Mouse (Mus musculus) adrenal gland, postnatal 4 days (tissue): ENCODE data around the gene Cfap36. TPM values are rescaled to one million over a fixed set of nuclear protein-coding genes. Genes with fewer than 3 reads are reported as not detected.

Source experiments
- DNase-seq, 2 experiments: peaks; one replicate each; pipeline ENCODE4 v3.0.0; 2021 to 2022; ENCODE audit warnings: low spot score in 2 of 2, mixed read lengths in 2 of 2
- long read RNA-seq, 2 experiments: library from polyadenylated mRNA; stranded (forward); transcript quantifications; one replicate each; pipeline ENCODE4 v2.0.0; 2021
- total RNA-seq, 2 experiments: library from RNA; stranded (reverse); gene quantifications; 2 replicates each; pipeline ENCODE4 v1.2.3; 2021

Cfap36 gene
- 10 to 100 TPM; 57.3 to 61.1 TPM for total RNA-seq
- long read RNA-seq, experiment 1, transcript Cfap36-201 (10 exons, 1,664 nt), result major isoform, 33 of 54 reads
- long read RNA-seq, experiment 1, partial matches to known transcripts, result 17 of 54 reads
- long read RNA-seq, experiment 1, other reads (novel, unspliced or antisense), result 3 of 54 reads
- long read RNA-seq, experiment 2, transcript Cfap36-201 (10 exons, 1,664 nt), result major isoform, 45 of 51 reads
- long read RNA-seq, experiment 2, partial matches to known transcripts, result 3 of 51 reads
- long read RNA-seq, experiment 2, other reads (novel, unspliced or antisense), result 2 of 51 reads

DNA sequence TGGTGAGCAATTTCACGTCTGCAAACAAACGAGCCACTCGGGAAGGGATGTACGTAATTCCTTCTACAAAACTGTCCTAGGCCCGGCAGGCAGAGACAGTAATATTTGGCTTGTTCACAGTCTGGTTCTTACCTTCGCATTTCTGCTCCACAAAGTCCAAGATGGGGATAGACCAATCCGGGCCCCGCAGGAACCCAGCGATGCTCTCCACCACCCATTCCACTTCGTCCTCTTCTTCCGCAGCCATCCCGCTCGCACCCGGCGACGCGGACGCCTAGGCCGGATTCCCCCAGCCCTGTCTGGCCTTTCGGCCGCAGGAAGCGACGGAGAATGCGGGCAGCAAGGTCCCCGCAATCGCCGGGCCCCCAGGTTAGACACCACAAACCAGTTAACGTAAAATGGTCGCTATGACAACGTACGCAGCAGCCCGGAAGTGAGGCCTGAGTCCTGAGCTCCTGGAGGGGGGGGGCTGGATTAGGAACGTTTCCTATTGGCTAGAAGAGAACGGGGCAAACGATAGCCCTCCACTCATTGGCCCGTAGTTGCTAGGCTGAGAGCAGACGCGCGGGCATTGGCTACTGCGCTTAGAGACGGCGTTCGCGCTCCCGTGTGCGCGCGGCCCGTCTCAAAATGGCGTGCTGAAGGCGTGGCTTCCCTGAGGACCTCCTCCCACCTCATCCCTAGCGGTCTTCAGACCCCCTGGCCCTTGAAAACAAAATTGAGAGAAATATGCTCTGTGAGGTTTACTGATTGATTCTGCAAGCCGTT is at the start of gene Cfap36:
Gene Cfap36 (minus strand): TSS at position 527 of the 768 bp plus-strand sequence.
- DNase-seq, result peak; percentile 58 to 77

DNA sequence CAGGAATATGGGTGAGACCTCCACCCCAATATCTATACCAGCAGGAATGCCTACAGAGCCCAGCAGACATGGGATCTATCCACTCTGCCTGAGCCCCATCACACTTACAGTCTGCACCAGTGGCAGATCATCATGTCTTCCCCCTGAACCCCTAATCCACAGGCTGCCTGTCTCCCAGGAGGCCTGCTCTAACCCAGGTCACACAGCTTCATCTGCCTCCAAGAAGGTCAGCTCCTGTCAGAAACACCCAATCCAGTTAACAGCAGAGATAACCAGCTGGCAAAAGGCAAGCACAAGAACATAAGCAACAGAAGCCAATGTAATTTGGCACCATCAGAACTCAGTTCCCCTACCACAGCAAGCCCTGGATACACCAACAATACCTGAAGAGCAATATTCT is 40.1 kb upstream of the Cfap36 start:
- DNase-seq, result no peak

DNA sequence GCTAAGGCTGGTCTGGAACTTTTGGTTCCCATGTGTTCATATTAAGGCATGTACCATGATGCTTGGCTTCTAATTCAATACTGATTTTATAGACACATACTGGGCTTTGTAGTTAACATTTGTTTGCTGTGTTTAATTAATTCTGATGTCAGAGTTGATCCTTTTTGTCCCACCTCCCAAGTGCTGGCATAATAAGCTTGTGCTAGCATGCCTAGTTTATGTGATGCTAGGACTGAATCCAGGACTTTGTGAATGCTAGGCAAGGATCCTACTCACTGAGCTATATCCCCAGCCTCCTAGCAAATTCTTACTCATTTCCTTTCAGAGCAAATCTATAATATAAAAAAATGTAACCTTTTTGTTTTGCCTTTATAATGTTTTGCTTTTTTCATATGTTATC is 38.8 kb upstream of the Cfap36 start:
- no peak for DNase-seq

DNA sequence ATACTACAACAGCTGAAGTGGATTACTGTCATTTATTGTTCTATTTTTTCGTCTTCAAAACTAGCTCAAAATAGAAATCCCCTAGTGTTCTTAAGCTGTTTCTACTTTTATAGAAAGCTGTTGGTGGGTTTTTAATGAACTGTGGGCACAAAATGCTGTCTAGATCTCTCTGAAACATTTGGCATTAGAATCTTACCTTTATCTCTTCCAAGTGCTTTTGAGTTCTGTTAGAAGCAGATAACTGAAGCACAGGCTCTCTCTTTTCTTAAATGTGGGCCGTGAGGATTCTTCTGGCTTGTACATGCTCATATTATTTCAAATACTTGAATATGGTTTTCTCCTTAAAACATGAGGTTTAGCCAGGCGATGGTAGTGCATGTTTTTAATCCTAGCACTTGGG is 27.5 kb upstream of the Cfap36 start:
- DNase-seq, result no peak

DNA sequence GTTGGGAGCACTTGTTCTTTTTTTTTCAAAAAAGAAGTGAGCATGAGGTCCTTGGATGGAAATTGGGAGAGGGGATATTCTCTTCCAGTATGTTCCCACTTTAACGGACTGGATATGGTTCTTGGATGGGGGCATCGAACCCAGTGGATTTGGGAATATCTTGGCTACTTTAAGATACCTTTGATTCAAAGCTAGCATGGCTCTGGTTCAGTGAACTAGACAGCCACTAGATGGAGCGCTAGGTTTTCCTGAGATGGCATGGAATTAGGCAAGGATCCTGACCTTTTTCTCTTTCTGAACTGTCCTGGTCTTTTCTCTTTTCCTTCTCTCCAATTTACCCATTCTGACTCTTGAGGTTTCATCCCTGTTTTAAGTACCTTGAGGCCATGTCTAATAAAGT is 20.6 kb upstream of the Cfap36 start:
- DNase-seq, result no peak

DNA sequence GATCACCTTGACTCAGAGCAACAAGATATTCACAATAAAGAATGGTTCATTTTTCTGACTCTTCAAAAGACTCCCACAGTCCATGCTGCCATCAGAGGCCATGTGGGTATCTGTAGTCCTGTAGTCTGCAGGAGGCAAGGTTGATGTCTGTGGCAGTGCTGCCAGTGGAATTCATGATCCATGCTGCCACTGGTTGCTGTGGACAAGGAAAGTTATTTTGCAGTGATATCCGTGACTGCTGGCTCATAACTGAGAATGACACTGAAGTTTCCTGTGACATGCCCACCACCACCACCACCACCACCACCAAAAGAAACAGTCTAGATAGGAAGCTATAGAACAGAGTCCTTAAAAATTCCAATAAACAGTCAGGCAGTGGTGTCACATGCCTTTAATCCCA is 7.4 kb upstream of the Cfap36 start:
- no peak for DNase-seq

DNA sequence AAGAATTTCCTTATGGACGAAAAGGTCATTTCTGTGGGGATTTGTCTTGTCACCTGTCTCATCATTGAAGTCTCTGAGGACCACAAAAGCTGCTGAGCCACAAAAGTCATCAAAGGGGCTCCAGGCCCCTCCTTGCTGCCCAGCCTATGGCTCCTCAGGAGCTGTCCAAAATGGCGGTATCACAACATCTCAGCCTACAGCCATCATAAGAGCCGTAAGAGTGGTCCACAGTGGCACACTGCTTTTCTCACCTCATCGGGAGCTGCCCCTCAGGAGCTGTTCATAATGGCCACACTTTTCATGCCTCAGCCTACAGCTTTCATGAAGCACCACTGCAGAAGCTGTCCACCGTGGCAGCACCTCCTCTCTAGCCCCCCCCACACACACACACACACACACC is 1.2 kb upstream of the Cfap36 start:
- no peak for DNase-seq

DNA sequence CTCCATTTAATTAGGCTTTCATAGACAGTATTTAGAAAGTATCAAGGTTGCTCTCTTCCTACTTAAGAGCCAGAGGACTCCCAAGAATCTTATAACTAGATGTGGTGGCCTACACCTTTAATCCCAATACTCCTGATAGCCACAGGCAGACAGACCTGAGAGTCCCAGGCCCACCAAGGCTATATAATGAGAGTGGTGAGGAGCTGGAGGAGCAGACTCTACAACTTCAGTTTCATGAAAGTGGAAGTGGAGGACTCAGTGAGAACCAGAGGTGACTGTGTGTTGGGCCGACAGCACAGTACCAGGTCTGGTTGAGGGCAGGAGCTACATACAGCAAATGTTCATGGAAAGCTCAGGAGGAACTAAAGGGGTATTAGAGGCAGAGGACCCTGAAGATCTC is 516 bp upstream of the Cfap36 start:
- DNase-seq, result no peak

DNA sequence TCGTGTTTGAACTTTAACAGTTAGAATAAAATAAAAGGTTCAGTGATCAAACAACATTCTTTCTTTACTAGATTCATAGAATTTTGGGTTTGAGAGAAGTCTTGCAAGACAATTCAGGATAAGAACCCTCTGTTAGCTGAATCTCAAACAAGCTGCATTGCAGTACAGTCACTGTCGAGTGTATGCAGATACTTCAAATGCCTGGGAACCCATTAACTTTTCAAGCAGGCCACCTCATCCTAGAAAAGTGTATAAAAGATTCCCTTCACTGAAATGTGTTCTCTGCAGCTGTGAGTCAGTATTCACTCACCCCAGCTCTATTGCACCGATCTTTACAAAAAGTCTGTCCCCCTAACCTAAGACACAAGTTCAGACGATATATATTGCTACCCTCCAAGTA is 1.2 kb downstream of the Cfap36 start:
- DNase-seq, result no peak

DNA sequence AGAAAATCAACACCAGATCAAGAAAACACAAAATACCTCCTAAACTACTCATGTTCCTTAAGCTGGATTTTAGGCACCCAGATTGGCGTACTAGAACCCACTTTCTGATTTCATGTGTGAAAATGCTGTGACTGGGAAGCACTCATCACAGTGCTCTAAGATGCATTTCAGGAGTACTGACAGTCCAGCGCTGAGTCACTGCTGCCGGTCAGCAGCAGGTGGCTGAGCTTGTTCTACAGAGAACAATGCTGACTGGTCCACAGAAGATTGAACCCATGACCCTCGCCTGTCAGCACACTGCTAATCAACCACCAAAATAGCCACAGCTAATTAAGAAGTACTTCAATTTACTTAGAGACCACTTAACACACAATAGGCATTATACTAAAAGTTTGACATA is 5.2 kb downstream of the Cfap36 start:
- no peak for DNase-seq

DNA sequence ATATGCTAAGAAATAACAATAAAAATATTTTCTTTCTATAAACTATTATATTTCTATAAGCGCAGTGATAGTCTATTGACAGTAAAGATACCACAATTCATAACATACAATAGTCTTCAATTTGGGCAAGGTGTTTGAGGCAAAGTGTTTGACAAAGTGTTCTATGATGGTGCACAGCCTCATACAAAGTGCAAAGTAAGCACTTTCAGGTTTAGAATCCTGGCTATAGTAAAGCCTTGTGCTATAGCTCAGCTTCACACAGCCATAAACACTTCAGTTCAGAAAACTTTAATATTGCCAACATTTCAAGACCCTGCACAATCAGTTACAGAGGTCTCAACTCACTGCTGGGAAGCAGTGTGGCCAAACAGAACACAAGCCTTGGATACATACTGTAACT is 7.9 kb downstream of the Cfap36 start:
- no peak for DNase-seq

DNA sequence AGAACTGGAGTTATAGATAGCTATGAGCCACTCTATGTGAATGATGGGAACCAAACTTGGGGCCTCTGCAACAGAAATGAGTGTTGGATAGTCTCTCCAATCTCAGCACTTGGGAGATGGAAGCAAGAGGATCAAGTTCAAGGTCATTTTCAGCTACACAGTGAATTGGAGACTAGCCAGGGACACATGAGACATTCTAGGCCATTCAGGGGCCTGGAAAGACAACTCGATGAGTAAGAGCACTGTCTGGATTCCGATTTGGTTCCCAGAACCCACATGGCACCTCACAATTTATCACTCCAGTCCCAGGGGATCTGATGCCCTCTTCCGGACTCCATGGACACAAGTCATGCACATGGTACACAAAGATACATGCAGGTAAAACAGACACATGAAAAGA is 8.7 kb downstream of the Cfap36 start:
- no peak for DNase-seq

DNA sequence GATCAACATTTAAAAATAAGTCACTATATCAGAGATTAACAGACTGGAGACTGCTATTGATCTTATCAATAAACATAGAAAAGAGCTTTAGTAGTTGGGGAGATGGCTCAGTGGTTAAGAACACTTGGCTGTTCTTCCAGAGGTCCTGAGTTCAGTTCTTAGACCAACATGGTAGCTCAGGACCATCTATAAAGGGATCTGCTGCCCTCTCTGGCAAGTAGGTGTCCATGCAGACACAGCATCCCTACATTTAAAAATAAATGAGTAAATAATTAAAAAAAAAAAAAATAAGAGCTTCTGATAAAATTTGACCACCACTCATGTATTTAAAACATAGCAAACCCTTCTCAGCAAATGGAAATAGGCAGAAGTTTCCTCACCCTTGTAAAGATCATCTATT is 9.2 kb downstream of the Cfap36 start:
- no peak for DNase-seq

DNA sequence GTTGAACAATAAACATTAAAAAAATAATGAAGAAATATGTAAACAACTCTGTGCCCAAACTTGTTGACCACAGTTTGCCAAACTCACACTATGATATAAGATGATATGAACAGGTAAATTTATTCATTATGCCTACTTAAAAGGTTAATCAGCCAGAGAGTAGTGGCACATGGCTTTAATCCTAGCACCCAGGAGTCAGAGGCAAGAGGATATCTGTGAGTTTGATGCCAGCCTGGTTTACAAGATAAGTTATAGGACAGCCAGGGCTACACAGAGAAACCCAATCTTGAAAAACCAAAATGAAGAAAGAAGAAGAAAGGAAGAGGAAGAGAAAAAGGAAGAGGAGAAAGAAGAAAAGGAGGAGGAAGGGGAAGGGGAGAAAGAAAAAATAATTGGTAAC is 9.8 kb downstream of the Cfap36 start:
- DNase-seq, result no peak

DNA sequence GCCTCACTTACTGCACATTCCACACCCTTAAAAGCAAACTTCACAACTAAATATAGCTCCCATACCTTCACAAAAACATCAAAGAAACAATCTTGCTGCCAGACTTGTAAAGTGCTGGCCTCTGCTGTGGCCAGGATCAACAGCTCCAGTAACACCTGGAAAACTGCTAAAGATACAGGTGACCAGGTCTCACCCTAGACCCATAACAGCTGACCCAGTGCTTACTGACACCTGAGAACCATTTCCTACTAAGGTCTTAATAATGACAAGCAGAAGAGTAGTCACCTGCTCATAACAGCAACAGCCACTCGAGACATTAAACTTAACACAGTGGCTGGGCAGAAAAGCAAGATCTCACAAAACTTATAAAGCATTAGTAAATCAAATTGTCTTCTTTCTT is 13.6 kb downstream of the Cfap36 start:
- no peak for DNase-seq

DNA sequence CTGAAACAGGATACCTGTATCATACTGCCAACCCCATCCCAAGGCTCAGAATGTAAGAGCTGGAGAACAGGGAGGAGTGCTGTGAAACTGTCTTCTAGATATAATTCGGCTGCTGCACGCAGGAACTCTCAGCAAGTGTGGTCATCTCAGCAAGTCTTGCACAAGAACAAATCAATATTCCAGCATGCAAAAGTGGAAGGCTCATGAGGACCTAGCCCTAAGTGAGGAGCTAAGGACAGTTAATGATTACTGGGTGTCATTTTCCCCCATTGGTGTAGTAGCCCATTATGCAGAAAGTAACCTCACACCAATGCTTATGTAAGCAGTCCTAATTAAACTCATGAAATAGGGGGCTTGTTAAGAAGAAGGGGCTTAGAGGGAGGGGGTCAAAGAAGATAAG is 18.3 kb downstream of the Cfap36 start:
- DNase-seq, result no peak

DNA sequence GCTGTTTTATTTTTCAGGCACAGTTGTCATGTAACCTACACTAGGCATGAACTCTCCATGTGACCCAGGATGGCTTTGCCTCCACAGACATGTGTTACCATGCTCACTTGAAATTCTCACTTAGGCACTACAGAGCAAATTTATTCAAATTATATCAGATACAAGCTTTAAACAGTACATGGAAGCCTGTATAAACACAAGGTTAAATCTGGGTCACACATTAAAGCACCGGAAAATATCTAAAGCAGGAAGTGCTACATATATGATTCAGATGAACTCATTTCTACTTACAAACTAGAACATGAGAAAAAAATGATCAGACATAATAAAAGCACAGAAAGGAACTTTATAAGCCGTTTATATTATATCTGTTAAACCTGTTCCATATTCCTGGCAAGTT is 22.5 kb downstream of the Cfap36 start:
- DNase-seq, result no peak

DNA sequence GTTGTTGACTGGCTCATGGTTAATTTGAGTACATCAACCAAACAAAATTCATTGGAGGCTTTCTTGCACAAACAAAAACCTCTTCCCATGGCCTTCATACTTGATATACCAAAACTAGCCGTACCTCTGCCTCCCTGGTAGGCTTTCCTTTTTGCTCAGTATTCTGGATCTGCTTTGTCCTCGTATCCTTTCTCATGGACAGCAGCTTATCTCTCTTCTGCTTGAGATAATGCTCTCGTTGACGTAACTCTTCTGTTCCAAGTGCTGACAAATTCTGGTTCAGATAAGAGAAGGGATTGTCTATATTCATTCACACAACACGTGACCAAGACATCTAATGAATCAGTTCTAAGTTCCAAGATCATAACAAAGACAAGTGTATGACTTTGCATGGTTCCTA is 24.9 kb downstream of the Cfap36 start:
- DNase-seq, result no peak

DNA sequence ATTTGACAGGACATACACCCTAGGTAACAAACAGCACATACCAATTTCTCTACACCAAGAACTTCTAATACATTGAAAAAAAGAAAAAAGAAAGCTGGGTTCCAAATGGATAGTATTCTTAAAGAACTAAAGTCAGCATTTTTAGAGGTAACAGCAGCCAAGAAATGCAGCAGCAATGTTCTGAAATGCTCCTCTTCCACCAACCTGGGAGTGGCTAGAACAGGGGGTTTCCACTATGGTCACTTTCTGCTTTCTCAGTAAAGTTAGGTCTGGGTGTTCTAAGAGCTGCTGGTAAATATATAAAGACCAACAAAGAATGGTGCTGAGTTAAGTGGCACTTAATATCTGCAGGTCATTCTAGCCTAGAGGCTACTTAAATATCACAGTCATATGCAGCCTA is 28.2 kb downstream of the Cfap36 start:
- no peak for DNase-seq

DNA sequence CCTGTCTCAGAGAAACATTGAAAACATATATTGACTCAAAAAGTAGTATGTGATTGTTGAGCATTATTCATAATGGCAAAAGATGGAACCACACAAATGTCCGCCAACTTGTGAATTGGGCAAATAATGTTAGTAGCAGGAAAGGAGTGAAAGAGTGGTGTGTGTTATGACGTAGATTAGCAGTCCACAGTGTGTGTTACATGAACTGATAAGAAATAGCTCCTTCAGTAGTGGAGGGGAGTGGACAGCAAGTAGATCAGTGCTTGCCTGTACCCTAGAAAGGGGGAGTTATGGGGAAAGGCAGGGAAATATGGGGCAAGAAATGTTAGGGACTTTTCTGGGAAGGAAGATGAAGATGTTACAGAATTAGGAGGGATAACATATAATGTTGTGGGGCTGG is 31.0 kb downstream of the Cfap36 start:
- no peak for DNase-seq

DNA sequence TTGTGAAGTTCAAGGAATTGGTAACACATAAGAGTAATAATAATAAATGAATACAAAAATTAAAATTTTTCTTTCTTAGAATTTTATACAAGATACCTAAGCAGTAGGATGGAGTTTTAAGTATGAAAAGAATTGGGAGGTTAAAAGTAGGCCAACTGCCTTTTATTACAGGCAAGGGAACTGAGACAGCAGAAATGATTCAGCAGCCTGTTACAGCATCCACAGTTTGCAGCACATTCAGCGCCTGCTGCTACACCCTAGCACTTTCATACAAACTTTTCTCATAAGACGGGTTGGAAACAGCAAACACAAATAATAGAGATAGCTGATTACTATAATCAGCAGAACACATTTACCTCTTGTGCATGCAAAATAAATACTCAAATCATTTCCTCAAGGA is 37.4 kb downstream of the Cfap36 start:
- DNase-seq, result no peak

DNA sequence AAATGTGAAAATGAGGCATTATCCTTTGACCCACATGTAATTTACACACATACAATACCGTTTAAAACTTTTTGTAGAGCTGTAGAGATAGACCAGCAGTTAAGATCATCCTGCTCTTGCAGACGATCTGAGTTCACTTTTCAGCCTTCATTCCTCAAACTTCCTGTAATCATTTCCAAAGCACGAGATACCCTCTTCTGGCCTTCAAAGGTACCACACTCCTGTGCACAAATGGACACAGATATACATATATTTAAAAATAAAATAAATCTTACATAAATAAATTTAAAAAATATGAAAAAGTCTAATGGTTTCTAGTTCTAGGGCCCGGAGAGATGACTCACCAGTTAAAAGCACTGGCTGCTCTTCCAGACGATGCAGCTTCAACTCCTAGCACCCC is 43.6 kb downstream of the Cfap36 start:
- no peak for DNase-seq

DNA sequence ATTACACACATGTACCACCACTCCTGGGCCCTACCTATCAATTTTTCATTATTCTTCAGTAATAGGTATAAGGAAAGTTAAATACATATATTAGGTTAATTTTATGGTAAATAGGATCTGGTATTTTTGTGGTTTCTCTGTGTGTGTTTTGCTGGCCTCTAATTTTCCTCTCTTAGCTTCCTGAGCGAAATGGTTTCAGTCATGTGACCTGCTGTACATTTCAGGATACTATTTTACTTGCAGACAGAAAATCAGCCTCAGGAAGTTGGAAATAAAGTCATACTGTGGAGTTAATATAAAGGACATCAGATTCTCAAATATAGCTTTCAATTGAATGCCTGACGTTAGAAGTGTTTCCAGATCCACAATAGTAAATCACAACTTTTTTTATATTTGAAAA is 58.2 kb downstream of the Cfap36 start:
- no peak for DNase-seq
